Mouse (Mus musculus): ENCODE measurements around the gene Pign. TPM values are rescaled to one million over a fixed set of nuclear protein-coding genes. Genes with fewer than 3 reads are reported as not detected.

Pign gene
- polyA plus RNA-seq, 1 experiment from 2014 or later = 5.0 TPM

DNA sequence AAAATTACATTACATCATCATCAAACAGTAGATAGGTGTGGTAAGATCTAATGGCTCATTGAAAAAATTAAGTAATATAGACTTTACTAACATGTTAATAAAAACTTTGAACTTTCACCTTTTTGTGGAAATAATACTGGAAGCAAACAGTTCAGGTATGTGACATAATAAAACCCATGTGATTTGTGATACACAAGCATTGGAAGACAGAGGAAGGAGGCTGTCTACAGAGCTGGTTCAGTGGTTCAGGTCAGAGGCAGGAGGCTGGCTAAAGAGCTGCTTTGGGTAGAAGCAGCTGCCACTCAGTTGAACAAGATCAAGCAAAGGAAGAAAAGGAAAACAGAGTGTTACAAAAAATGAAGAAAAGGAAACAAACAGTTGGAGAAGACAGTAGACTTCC is 107.4 kb downstream of the Pign start:
- ATAC-seq (ENCODE audit: low FRiP score, low TSS enrichment) (no peak), DNase-seq (ENCODE audit: low spot score) (no peak)
- Histone ChIP-seq H3K4me2 (replicated peaks; ENCODE audit: low read depth) (no peak overlapping the region), H3K4me3 (ENCODE audit: low read depth, low read length) (no peak overlapping the region), H3K36me3 (ENCODE audit: control insufficient read depth, insufficient read depth, low read length) (no peaks in the 10 kb centered on the region), H3K9ac (ENCODE audit: low read length) (no peak overlapping the region), H3K27ac (replicated peaks) (no peak overlapping the region), H3K27me3 (ENCODE audit: control insufficient read depth, insufficient read depth, low read length) (no peaks in the 10 kb centered on the region), H3K4me1 (replicated peaks; ENCODE audit: control insufficient read depth, insufficient read depth) (no peaks in the 10 kb centered on the region), H3K9me3 (ENCODE audit: control insufficient read depth, low read length) (no peaks in the 10 kb centered on the region)
- TF ChIP-seq EP300 (optimal IDR thresholded peaks at IDR 0.05) = no peak
- no peak for TF ChIP-seq CTCF (IDR thresholded peaks at IDR 0.05; ENCODE audit: low read depth)

DNA sequence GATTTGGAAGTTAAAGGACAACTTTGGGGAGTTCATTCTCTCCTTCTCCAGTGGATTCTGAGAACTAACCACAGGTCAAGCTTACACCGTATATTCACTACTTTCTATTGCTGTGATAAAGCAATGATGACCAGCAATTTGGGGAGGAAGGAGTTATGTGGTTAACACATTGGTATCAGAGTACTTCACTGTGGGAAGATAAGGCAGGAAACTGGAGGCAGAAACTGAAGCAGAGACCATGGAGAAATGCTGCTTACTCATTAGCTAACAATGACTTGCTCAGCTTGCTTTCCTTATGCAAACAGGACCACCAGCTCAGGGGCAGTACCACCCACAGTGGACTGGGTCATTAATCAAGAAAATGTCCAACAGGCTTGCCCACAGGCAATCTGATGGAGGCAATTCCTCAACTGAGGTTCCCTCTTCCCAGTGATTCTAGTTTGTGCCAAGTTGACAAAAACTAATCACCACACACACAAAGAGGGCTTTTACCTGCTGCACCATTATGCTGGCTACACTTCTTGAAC is 108.2 kb downstream of the Pign start:
- Histone ChIP-seq H3K36me3 (ENCODE audit: control insufficient read depth, insufficient read depth, low read length) (no peaks in the 10 kb centered on the region), H3K27ac (replicated peaks) (no peak overlapping the region), H3K9ac (ENCODE audit: low read length) (no peak overlapping the region), H3K27me3 (ENCODE audit: control insufficient read depth, insufficient read depth, low read length) (no peaks in the 10 kb centered on the region), H3K4me1 (replicated peaks; ENCODE audit: control insufficient read depth, insufficient read depth) (no peaks in the 10 kb centered on the region), H3K4me2 (replicated peaks; ENCODE audit: low read depth) (no peak overlapping the region), H3K9me3 (ENCODE audit: control insufficient read depth, low read length) (no peaks in the 10 kb centered on the region), H3K4me3 (ENCODE audit: low read depth, low read length) (no peak overlapping the region)
- DNase-seq (ENCODE audit: low spot score) = peak; percentile 13
- WGBS = 43% methylated on average over 1 of the region's 1 CpGs
- no peak for ATAC-seq (ENCODE audit: low FRiP score, low TSS enrichment)
- TF ChIP-seq EP300 (optimal IDR thresholded peaks at IDR 0.05) = no peak
- no peak for TF ChIP-seq CTCF (IDR thresholded peaks at IDR 0.05; ENCODE audit: low read depth)

- no peak for DNase-seq (ENCODE audit: low spot score)
- Histone ChIP-seq H3K27ac (replicated peaks) (no peak overlapping the region), H3K9ac (ENCODE audit: low read length) (no peak overlapping the region), H3K36me3 (ENCODE audit: control insufficient read depth, insufficient read depth, low read length) (no peaks in the 10 kb centered on the region), H3K4me1 (replicated peaks; ENCODE audit: control insufficient read depth, insufficient read depth) (no peaks in the 10 kb centered on the region), H3K4me3 (ENCODE audit: low read depth, low read length) (no peak overlapping the region), H3K4me2 (replicated peaks; ENCODE audit: low read depth) (no peak overlapping the region), H3K9me3 (ENCODE audit: control insufficient read depth, low read length) (no peaks in the 10 kb centered on the region), H3K27me3 (ENCODE audit: control insufficient read depth, insufficient read depth, low read length) (no peaks in the 10 kb centered on the region)
- TF ChIP-seq CTCF (IDR thresholded peaks at IDR 0.05; ENCODE audit: low read depth) (no peak), EP300 (optimal IDR thresholded peaks at IDR 0.05) (no peak)
- no peak for ATAC-seq (ENCODE audit: low FRiP score, low TSS enrichment)
- WGBS = 87% methylated on average over 3 of the region's 3 CpGs
Measured at GRCm38 (mm10) chr1:105553130-105553529, 110.3 kb downstream of the Pign start.

DNA sequence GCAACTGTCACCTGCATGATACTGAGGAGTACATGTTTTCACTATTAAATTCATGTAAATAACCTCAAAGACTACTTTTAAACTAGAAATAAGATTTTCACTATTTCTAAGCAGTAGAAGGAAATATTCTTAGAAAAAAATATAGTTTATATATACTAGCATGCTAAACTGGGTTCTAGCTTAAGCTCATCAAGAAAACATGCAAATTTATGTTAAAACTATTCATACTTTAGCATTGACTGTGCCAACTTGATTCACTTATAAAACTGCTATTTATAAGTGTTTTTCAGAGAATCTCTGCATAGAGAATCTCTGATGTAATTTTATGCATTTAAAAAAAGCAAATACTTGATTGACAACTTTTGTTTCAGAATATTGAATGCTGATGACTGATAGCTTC is 113.3 kb downstream of the Pign start:
- Histone ChIP-seq H3K4me1 (replicated peaks; ENCODE audit: control insufficient read depth, insufficient read depth) (no peaks in the 10 kb centered on the region), H3K27me3 (ENCODE audit: control insufficient read depth, insufficient read depth, low read length) (no peaks in the 10 kb centered on the region), H3K9ac (ENCODE audit: low read length) (no peak overlapping the region), H3K4me2 (replicated peaks; ENCODE audit: low read depth) (no peak overlapping the region), H3K4me3 (ENCODE audit: low read depth, low read length) (no peak overlapping the region), H3K9me3 (ENCODE audit: control insufficient read depth, low read length) (no peaks in the 10 kb centered on the region), H3K36me3 (ENCODE audit: control insufficient read depth, insufficient read depth, low read length) (0 out of 2 replicates have a peak, but pooled peaks cover 2% of the 10 kb centered on the region), H3K27ac (replicated peaks) (no peak overlapping the region)
- ATAC-seq (ENCODE audit: low FRiP score, low TSS enrichment) = no peak
- no peak for DNase-seq (ENCODE audit: low spot score)
- no peak for TF ChIP-seq CTCF (IDR thresholded peaks at IDR 0.05; ENCODE audit: low read depth)
- TF ChIP-seq EP300 (optimal IDR thresholded peaks at IDR 0.05) = no peak

DNA sequence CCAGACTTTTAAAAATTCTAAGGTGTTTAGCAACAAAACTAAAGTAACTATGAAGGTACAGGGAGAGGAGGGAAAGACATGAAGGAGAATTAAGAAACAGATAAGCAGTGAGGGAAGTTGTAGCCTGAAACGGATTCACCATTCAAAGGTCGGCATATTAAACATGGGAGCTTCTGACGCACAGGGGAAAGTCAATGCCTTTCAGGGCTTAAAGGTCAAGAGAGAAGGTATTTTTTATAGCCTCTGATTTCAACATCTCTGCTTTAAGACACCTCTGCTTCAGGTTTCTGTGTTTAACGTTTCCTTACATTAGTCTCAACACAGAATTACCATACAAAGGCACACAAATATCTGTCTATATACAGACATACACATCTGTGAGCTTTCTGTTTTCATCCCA is 113.8 kb downstream of the Pign start:
- 71% methylated on average over 4 of the region's 4 CpGs for WGBS
- Histone ChIP-seq H3K4me2 (replicated peaks; ENCODE audit: low read depth) (no peak overlapping the region), H3K4me1 (replicated peaks; ENCODE audit: control insufficient read depth, insufficient read depth) (no peaks in the 10 kb centered on the region), H3K36me3 (ENCODE audit: control insufficient read depth, insufficient read depth, low read length) (0 out of 2 replicates have a peak, but pooled peaks cover 2% of the 10 kb centered on the region), H3K4me3 (ENCODE audit: low read depth, low read length) (no peak overlapping the region), H3K9me3 (ENCODE audit: control insufficient read depth, low read length) (no peaks in the 10 kb centered on the region), H3K27ac (replicated peaks) (no peak overlapping the region), H3K9ac (ENCODE audit: low read length) (no peak overlapping the region), H3K27me3 (ENCODE audit: control insufficient read depth, insufficient read depth, low read length) (no peaks in the 10 kb centered on the region)
- no peak for TF ChIP-seq EP300 (optimal IDR thresholded peaks at IDR 0.05)
- no peak for TF ChIP-seq CTCF (IDR thresholded peaks at IDR 0.05; ENCODE audit: low read depth)
- ATAC-seq (ENCODE audit: low FRiP score, low TSS enrichment) = no peak
- no peak for DNase-seq (ENCODE audit: low spot score)

DNA sequence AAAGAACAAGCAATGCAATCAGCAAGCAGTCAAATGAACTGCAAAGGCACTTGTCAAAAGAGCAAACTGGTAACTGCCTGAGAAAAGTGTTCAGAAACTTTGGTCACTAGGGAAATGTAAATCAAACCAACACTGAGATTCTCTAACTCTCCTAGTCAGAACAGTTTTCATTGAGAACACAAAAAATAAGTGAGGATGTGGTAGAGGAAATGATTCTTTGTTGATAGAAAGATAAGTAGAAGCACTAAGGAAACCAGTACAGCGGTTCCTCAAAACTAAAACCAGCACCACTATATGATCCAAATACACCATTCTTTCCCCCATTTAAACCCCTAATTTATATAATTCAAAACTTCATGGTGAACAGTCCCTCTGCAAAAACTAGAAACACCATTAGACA is 120.4 kb downstream of the Pign start:
- no peak overlapping the region for H3K9ac ChIP-seq (ENCODE audit: low read length)
- H3K4me2 ChIP-seq (replicated peaks; ENCODE audit: low read depth) = no peak overlapping the region
- no peaks in the 10 kb centered on the region for H3K27me3 ChIP-seq (ENCODE audit: control insufficient read depth, insufficient read depth, low read length)
- TF ChIP-seq CTCF (IDR thresholded peaks at IDR 0.05; ENCODE audit: low read depth) = no peak
- no peak for TF ChIP-seq EP300 (optimal IDR thresholded peaks at IDR 0.05)
- 88% methylated on average over 1 of the region's 1 CpGs for WGBS
- no peak for ATAC-seq (ENCODE audit: low FRiP score, low TSS enrichment)
- H3K9me3 ChIP-seq (ENCODE audit: control insufficient read depth, low read length) = no peaks in the 10 kb centered on the region
- no peak overlapping the region for H3K4me3 ChIP-seq (ENCODE audit: low read depth, low read length)
- no peak overlapping the region for H3K27ac ChIP-seq (replicated peaks)
- no peak for DNase-seq (ENCODE audit: low spot score)
- no peaks in the 10 kb centered on the region for H3K4me1 ChIP-seq (replicated peaks; ENCODE audit: control insufficient read depth, insufficient read depth)
- peaks cover 6% of the 10 kb centered on the region; the same call in 1 of the 2 replicates for H3K36me3 ChIP-seq (ENCODE audit: control insufficient read depth, insufficient read depth, low read length)

All from stomach, postnatal 0 days (tissue).